Mouse (Mus musculus): Measurements from ENCODE around the gene Ift74. TPM values are rescaled to one million over a fixed set of nuclear protein-coding genes. Genes with fewer than 3 reads are reported as not detected.
"Not testable (repeated sequence)": the region's sequence is repeated elsewhere in the genome, so short reads cannot be mapped to it uniquely, and the experiment has no call there.

Ift74 gene
- polyA plus RNA-seq, 1 experiment from 2014 or later = 59.8 TPM

DNA sequence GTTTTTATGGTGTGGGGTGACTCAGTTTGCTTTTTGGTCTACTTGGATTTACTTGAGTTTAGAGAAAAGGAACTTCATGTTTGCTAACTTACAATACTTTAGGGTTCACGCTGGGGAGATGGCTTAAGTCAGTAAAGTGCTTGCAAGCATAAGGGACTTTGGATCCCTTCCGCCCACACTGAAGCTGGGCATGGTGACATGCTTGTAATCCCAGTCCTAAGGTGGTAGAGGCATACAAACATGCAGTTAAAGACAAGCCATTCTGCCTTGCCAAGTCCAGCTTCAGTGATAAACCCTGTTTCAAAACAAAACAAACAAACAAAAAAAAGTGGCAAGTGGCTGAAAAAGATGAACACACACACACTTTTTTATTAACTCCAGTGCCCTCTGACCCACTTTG is 66.9 kb downstream of the Ift74 start:
- Histone ChIP-seq H3K4me3 (ENCODE audit: low read depth, low read length) (no peak overlapping the region), H3K27ac (replicated peaks; ENCODE audit: low read depth, low read length) (no peak overlapping the region), H3K4me2 (ENCODE audit: low read depth, severe bottlenecking) (no peak overlapping the region), H3K36me3 (ENCODE audit: control insufficient read depth, insufficient read depth, low read length) (no peaks in the 10 kb centered on the region), H3K9me3 (ENCODE audit: control insufficient read depth, low read length) (no peaks in the 10 kb centered on the region), H3K9ac (ENCODE audit: low read length) (no peak overlapping the region), H3K27me3 (ENCODE audit: control insufficient read depth, insufficient read depth, low read length) (no peaks in the 10 kb centered on the region), H3K4me1 (ENCODE audit: control insufficient read depth, insufficient read depth, low read length) (no peaks in the 10 kb centered on the region)
- ATAC-seq (ENCODE audit: insufficient number of reproducible peaks, low FRiP score, low TSS enrichment, low read depth) (no peak), DNase-seq (ENCODE audit: low spot score) (no peak)
- WGBS = 94% methylated on average over 2 of the region's 2 CpGs

DNA sequence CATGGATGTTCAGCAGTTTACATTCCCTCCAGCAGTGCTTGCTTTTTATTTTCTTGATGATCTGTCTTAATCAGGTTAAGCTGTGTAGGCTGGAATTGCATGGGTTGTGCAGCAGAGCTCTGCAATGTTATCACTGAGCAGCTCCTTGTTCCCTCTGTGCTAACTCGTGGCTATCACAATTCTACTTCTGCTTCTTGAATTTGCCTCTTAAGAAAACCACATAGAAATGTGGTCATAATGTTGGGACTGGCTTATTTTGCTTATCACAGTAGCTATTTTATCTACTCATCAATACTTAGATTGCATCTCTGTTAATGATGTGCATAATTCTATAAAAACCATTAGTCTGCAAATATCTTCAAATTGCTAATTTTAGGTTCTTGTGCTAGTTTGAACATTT is 67.7 kb downstream of the Ift74 start:
- Histone ChIP-seq H3K27me3 (ENCODE audit: control insufficient read depth, insufficient read depth, low read length) (no peaks in the 10 kb centered on the region), H3K9ac (ENCODE audit: low read length) (no peak overlapping the region), H3K9me3 (ENCODE audit: control insufficient read depth, low read length) (no peaks in the 10 kb centered on the region), H3K4me2 (ENCODE audit: low read depth, severe bottlenecking) (no peak overlapping the region), H3K36me3 (ENCODE audit: control insufficient read depth, insufficient read depth, low read length) (no peaks in the 10 kb centered on the region), H3K4me1 (ENCODE audit: control insufficient read depth, insufficient read depth, low read length) (no peaks in the 10 kb centered on the region), H3K4me3 (ENCODE audit: low read depth, low read length) (no peak overlapping the region), H3K27ac (replicated peaks; ENCODE audit: low read depth, low read length) (no peak overlapping the region)
- WGBS = 70% methylated on average over 1 of the region's 1 CpGs
- ATAC-seq (ENCODE audit: insufficient number of reproducible peaks, low FRiP score, low TSS enrichment, low read depth) (no peak), DNase-seq (ENCODE audit: low spot score) (no peak)

DNA sequence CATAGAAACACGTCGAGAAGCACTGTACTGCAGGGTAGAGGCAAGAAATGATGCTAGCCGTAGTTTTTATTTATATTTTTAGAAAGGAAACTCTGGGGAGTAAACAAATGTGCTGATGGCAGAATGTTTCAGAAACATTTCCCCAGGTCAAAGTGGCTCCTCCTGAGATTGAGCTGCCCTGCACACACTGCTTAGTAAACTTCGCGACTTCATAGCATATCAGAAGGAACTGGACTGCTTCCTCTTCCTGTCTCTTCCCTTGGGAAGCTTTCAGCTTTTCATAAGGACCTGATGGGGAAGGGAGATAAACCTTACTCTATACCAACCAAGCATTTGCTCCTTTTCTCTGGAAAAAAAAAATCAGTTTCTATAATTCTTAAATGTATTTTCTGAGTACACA is 69.0 kb downstream of the Ift74 start:
- Histone ChIP-seq H3K9me3 (ENCODE audit: control insufficient read depth, low read length) (no peaks in the 10 kb centered on the region), H3K27ac (replicated peaks; ENCODE audit: low read depth, low read length) (no peak overlapping the region), H3K4me3 (ENCODE audit: low read depth, low read length) (no peak overlapping the region), H3K4me2 (ENCODE audit: low read depth, severe bottlenecking) (no peak overlapping the region), H3K36me3 (ENCODE audit: control insufficient read depth, insufficient read depth, low read length) (no peaks in the 10 kb centered on the region), H3K27me3 (ENCODE audit: control insufficient read depth, insufficient read depth, low read length) (no peaks in the 10 kb centered on the region), H3K4me1 (ENCODE audit: control insufficient read depth, insufficient read depth, low read length) (no peaks in the 10 kb centered on the region), H3K9ac (ENCODE audit: low read length) (no peak overlapping the region)
- no peak for DNase-seq (ENCODE audit: low spot score)
- 97% methylated on average over 5 of the region's 5 CpGs for WGBS
- ATAC-seq (ENCODE audit: insufficient number of reproducible peaks, low FRiP score, low TSS enrichment, low read depth) = no peak

DNA sequence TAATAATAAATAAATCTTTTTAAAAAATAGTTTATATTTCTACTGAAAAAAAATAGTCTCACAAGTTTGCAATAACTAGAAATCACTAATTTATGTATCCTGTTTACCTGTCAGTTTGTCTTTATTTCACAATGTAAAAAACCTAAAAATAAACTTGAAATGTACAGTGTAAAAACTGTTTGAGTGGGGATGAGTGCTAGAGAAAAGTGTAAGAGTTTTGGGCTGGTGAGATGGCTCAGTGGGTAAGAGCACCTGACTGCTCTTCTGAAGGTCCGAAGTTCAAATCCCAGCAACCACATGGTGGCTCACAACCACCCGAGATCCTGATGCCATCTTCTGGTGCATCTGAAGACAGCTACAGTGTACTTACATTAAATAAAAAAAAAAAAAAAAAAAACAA is 75.5 kb downstream of the Ift74 start:
- 94% methylated on average over 2 of the region's 2 CpGs for WGBS
- ATAC-seq (ENCODE audit: insufficient number of reproducible peaks, low FRiP score, low TSS enrichment, low read depth); H3K4me1 ChIP-seq (ENCODE audit: control insufficient read depth, insufficient read depth, low read length); H3K27ac ChIP-seq (replicated peaks; ENCODE audit: low read depth, low read length); H3K9me3 ChIP-seq (ENCODE audit: control insufficient read depth, low read length); H3K4me3 ChIP-seq (ENCODE audit: low read depth, low read length); H3K4me2 ChIP-seq (ENCODE audit: low read depth, severe bottlenecking); H3K27me3 ChIP-seq (ENCODE audit: control insufficient read depth, insufficient read depth, low read length); DNase-seq (ENCODE audit: low spot score); H3K36me3 ChIP-seq (ENCODE audit: control insufficient read depth, insufficient read depth, low read length); H3K9ac ChIP-seq (ENCODE audit: low read length): not testable (repeated sequence)

DNA sequence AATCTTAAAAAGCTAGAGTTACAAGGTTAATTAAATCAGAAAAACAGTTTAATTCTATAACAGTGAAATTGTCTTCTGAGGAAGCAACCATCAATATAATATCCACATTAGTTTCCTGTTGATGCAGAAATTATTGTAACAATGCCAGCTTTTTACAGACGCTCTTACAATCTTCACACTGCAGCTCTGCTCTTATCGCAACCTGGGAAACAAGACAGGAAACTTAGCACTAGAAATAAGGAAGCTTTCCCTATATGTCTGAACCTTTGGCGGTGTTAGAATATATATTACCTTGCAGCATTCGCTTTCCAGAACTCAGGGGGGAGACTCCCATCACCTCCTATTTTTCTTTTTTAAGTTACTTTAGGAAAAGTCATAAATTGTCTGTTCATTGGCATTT is 76.8 kb downstream of the Ift74 start:
- no peak overlapping the region for H3K27ac ChIP-seq (replicated peaks; ENCODE audit: low read depth, low read length)
- ATAC-seq (ENCODE audit: insufficient number of reproducible peaks, low FRiP score, low TSS enrichment, low read depth) (no peak), DNase-seq (ENCODE audit: low spot score) (no peak)
- H3K27me3 ChIP-seq (ENCODE audit: control insufficient read depth, insufficient read depth, low read length) = no peaks in the 10 kb centered on the region
- H3K36me3 ChIP-seq (ENCODE audit: control insufficient read depth, insufficient read depth, low read length) = no peaks in the 10 kb centered on the region
- H3K4me1 ChIP-seq (ENCODE audit: control insufficient read depth, insufficient read depth, low read length) = no peaks in the 10 kb centered on the region
- H3K9me3 ChIP-seq (ENCODE audit: control insufficient read depth, low read length) = no peaks in the 10 kb centered on the region
- whole genome bisulfite sequencing = 91% methylated on average over 4 of the region's 4 CpGs
- H3K4me2 ChIP-seq (ENCODE audit: low read depth, severe bottlenecking) = no peak overlapping the region
- no peak overlapping the region for H3K9ac ChIP-seq (ENCODE audit: low read length)
- H3K4me3 ChIP-seq (ENCODE audit: low read depth, low read length) = no peak overlapping the region

DNA sequence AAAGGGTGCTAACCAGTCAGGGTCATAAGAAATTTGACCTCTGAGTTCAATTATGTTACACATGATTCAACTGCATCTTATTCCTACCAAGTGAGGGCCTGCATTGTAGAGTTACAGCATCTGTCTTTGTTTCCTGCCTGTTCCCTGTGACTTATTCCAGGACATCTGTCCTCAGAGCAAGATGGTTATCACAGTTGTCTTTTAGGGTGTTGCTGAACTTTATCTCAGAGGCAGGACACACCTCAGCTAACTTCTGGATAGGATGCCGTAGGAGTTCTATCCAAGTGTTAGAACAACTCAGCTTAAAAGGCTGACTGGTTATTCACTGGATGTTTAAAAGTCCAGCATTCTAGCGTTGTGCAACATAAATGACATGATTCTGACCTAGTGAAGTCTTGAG is 77.9 kb downstream of the Ift74 start:
- no peaks in the 10 kb centered on the region for H3K4me1 ChIP-seq (ENCODE audit: control insufficient read depth, insufficient read depth, low read length)
- no peaks in the 10 kb centered on the region for H3K27me3 ChIP-seq (ENCODE audit: control insufficient read depth, insufficient read depth, low read length)
- H3K9me3 ChIP-seq (ENCODE audit: control insufficient read depth, low read length) = no peaks in the 10 kb centered on the region
- WGBS = 79% methylated on average over 2 of the region's 2 CpGs
- no peaks in the 10 kb centered on the region for H3K36me3 ChIP-seq (ENCODE audit: control insufficient read depth, insufficient read depth, low read length)
- DNase-seq (ENCODE audit: low spot score) = no peak
- no peak overlapping the region for H3K9ac ChIP-seq (ENCODE audit: low read length)
- no peak overlapping the region for H3K27ac ChIP-seq (replicated peaks; ENCODE audit: low read depth, low read length)
- no peak overlapping the region for H3K4me2 ChIP-seq (ENCODE audit: low read depth, severe bottlenecking)
- H3K4me3 ChIP-seq (ENCODE audit: low read depth, low read length) = no peak overlapping the region
- ATAC-seq (ENCODE audit: insufficient number of reproducible peaks, low FRiP score, low TSS enrichment, low read depth) = no peak

DNA sequence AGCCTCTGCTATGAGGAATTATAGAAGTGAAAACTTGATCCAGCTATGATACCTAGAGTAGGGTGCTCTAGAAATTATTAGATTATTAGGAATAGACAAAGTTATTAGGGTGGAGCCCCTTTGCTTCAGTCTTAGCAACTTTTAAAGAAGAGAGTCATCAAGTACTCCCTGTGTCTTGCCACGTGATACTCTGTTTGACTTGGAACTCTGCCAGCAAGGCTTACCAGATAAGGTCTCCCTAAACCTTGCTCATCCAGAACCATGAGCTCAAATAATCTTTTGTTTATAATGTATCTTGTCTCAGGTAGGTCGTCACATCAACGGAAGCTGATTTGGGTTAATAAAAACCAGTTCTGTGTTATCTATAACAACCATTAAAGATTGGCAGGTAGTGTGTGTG is 82.1 kb downstream of the Ift74 start:
- Histone ChIP-seq H3K4me3 (ENCODE audit: low read depth, low read length) (no peak overlapping the region), H3K27ac (replicated peaks; ENCODE audit: low read depth, low read length) (no peak overlapping the region), H3K4me1 (ENCODE audit: control insufficient read depth, insufficient read depth, low read length) (no peaks in the 10 kb centered on the region), H3K9me3 (ENCODE audit: control insufficient read depth, low read length) (no peaks in the 10 kb centered on the region), H3K9ac (ENCODE audit: low read length) (no peak overlapping the region), H3K36me3 (ENCODE audit: control insufficient read depth, insufficient read depth, low read length) (no peaks in the 10 kb centered on the region), H3K27me3 (ENCODE audit: control insufficient read depth, insufficient read depth, low read length) (no peaks in the 10 kb centered on the region), H3K4me2 (ENCODE audit: low read depth, severe bottlenecking) (no peak overlapping the region)
- DNase-seq (ENCODE audit: low spot score) = no peak
- no peak for ATAC-seq (ENCODE audit: insufficient number of reproducible peaks, low FRiP score, low TSS enrichment, low read depth)
- WGBS = 85% methylated on average over 3 of the region's 3 CpGs

DNA sequence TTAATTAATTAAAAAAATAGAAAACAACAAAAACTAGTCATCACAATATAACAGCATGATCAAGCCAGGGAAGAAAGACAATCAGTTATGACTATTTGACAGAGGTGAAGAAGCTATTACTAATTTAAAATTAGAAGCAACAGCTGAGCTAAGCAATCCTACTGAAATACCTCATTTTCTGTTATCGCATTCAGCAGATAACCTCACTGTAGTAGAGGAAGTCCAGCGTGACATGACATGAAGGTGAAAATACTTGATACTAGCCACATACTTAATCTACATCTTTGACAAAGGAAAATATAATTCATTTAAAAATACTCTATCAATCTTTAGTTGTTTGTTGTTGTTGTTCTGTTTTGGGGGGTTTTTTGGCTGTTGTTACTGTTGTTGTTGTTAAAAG is 96.7 kb downstream of the Ift74 start:
- no peak for ATAC-seq (ENCODE audit: insufficient number of reproducible peaks, low FRiP score, low TSS enrichment, low read depth)
- Histone ChIP-seq H3K9me3 (ENCODE audit: control insufficient read depth, low read length) (no peaks in the 10 kb centered on the region), H3K36me3 (ENCODE audit: control insufficient read depth, insufficient read depth, low read length) (no peaks in the 10 kb centered on the region), H3K4me1 (ENCODE audit: control insufficient read depth, insufficient read depth, low read length) (no peaks in the 10 kb centered on the region), H3K27me3 (ENCODE audit: control insufficient read depth, insufficient read depth, low read length) (no peaks in the 10 kb centered on the region), H3K4me3 (ENCODE audit: low read depth, low read length) (no peak overlapping the region), H3K9ac (ENCODE audit: low read length) (no peak overlapping the region), H3K27ac (replicated peaks; ENCODE audit: low read depth, low read length) (no peak overlapping the region), H3K4me2 (ENCODE audit: low read depth, severe bottlenecking) (no peak overlapping the region)
- WGBS = 92% methylated on average over 2 of the region's 2 CpGs
- no peak for DNase-seq (ENCODE audit: low spot score)

DNA sequence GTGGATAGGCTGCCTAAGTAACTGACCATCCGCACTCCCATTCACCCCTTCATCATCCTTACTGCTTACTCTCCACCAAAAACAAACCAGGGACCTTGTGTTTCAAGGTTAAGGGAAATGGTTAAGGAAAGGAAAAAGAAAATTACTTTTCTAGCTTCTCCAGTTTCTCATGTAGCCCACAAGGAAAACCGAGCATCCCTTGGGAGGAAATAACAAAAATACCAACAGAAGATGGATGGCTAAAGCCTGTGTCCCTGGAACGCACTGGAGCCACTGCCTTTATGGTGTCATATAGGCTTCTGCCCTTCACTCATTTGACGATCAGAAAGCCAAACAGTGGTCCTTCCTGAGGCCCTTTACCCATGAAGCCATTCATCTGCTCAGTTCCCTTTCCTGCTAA is 97.1 kb downstream of the Ift74 start:
- 68% methylated on average over 4 of the region's 4 CpGs for WGBS
- H3K4me2 ChIP-seq (ENCODE audit: low read depth, severe bottlenecking) = no peak overlapping the region
- no peak overlapping the region for H3K4me3 ChIP-seq (ENCODE audit: low read depth, low read length)
- no peak overlapping the region for H3K9ac ChIP-seq (ENCODE audit: low read length)
- DNase-seq (ENCODE audit: low spot score) (no peak), ATAC-seq (ENCODE audit: insufficient number of reproducible peaks, low FRiP score, low TSS enrichment, low read depth) (no peak)
- H3K36me3 ChIP-seq (ENCODE audit: control insufficient read depth, insufficient read depth, low read length) = no peaks in the 10 kb centered on the region
- no peak overlapping the region for H3K27ac ChIP-seq (replicated peaks; ENCODE audit: low read depth, low read length)
- H3K27me3 ChIP-seq (ENCODE audit: control insufficient read depth, insufficient read depth, low read length) = no peaks in the 10 kb centered on the region
- no peaks in the 10 kb centered on the region for H3K4me1 ChIP-seq (ENCODE audit: control insufficient read depth, insufficient read depth, low read length)
- H3K9me3 ChIP-seq (ENCODE audit: control insufficient read depth, low read length) = no peaks in the 10 kb centered on the region
